ENCODE assay signal across 9 mouse cellular contexts in the genomic region with DNA sequence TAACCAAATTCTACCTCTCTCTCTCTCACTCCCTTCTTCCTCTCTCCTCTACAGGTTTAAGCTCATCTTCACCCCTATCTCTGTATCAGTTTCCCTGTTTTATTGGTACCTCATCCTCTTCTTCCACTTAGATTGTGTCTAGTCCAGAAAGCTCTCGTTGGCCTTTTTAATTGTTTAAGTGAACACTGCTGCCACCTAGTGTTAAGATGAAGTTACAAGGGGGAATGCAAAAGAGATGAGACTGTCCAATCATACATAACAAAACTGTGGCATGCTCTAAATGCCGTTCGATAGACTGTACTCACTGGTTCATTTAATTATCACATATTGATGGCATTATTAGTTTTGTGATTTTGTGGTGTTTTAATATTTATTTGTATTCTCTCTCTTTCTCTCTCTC. TPM values are rescaled to one million over a fixed set of nuclear protein-coding genes. Genes with fewer than 3 reads are reported as not detected.
DNase-seq lines count a peak whose midpoint lies in the region; ATAC-seq and TF ChIP-seq lines count a peak whose summit lies in the region.
"Had no signal": no experiment of that assay in that cellular context is flagged by ENCODE, and none has a peak within 500 bp of the region (broad histone marks: within the 10 kb centered on the region; RNA-seq: fewer than 3 reads in every experiment).

No protein-coding gene starts in this region.

- no peak overlapping the region for H3K9ac ChIP-seq in liver, postnatal 0 days (replicated peaks)
- no peak overlapping the region for H3K9ac ChIP-seq in liver, embryonic 11.5 days (ENCODE audit: low read depth, low read length)
- H3K9ac ChIP-seq in lung, postnatal 0 days (replicated peaks; ENCODE audit: low read depth), result no peak overlapping the region

- POLR2A ChIA-PET in Patski (lab: Charles Lee), result no interaction called here

- no peaks in the 10 kb centered on the region for H3K36me3 ChIP-seq in liver, postnatal 0 days (replicated peaks; ENCODE audit: insufficient read depth, low read length)
- H3K36me3 ChIP-seq in liver, embryonic 11.5 days (ENCODE audit: control insufficient read depth, insufficient read depth, low read length), result no peaks in the 10 kb centered on the region
- no peaks in the 10 kb centered on the region for H3K36me3 ChIP-seq in lung, postnatal 0 days (ENCODE audit: insufficient read depth, low read length)

- no peak for DNase-seq in frontal cortex, postnatal 10 days (ENCODE audit: low spot score in 2 of 2)
- DNase-seq in liver, postnatal 0 days, result no peak
- DNase-seq in liver, embryonic 11.5 days (ENCODE audit: low spot score), result no peak
- DNase-seq in Patski (ENCODE audit: low read depth, low spot score), result no peak
- DNase-seq in lung, postnatal 0 days (ENCODE audit: low spot score), result peak; percentile 88
- no peak for DNase-seq in spleen, postnatal 4 days (ENCODE audit: low spot score in 2 of 2)
- DNase-seq in yolk sac, embryonic 10.5 days (ENCODE audit: low spot score), result no peak

- no peaks in the 10 kb centered on the region for H3K9me3 ChIP-seq in liver, postnatal 0 days (ENCODE audit: low read length)
- no peaks in the 10 kb centered on the region for H3K9me3 ChIP-seq in liver, embryonic 11.5 days (ENCODE audit: control insufficient read depth, low read length)
- no peaks in the 10 kb centered on the region for H3K9me3 ChIP-seq in lung, postnatal 0 days (ENCODE audit: low read length)

- WGBS in liver, postnatal 0 days (ENCODE audit: insufficient replicate concordance), result 30% methylated on average over 3 of the region's 3 CpGs
- 35% methylated on average over 3 of the region's 3 CpGs for WGBS in liver, embryonic 11.5 days
- 23% methylated on average over 3 of the region's 3 CpGs for WGBS in lung, postnatal 0 days

- H3K27ac ChIP-seq in liver, postnatal 0 days (ENCODE audit: low read depth), result no peak overlapping the region
- no peak overlapping the region for H3K27ac ChIP-seq in liver, embryonic 11.5 days (ENCODE audit: low read depth, low read length)
- no peak overlapping the region for H3K27ac ChIP-seq in lung, postnatal 0 days (ENCODE audit: low read length)

- peak; percentile 79 for ATAC-seq in frontal cortex, adult (ENCODE audit: low TSS enrichment)
- ATAC-seq in liver, postnatal 0 days, result no peak
- no peak for ATAC-seq in liver, embryonic 11.5 days (replicated peaks; ENCODE audit: low FRiP score)
- ATAC-seq in Patski, result peak; percentile 44
- ATAC-seq in lung, postnatal 0 days, result no peak

- H3K4me2 ChIP-seq in liver, postnatal 0 days (ENCODE audit: low read depth, low read length), result no peak overlapping the region
- no peak overlapping the region for H3K4me2 ChIP-seq in liver, embryonic 11.5 days
- H3K4me2 ChIP-seq in lung, postnatal 0 days (replicated peaks; ENCODE audit: low read depth, low read length), result no peak overlapping the region

- peak; percentile 81 for TF ChIP-seq CTCF in liver, postnatal 0 days (IDR thresholded peaks at IDR 0.05; ENCODE audit: low read depth)
- TF ChIP-seq CTCF in Patski (IDR thresholded peaks at IDR 0.05), result peak; percentile 52
- TF ChIP-seq CTCF in lung, postnatal 0 days (IDR thresholded peaks at IDR 0.05), result peak; percentile 87

- TF ChIP-seq EP300 in liver, postnatal 0 days (IDR thresholded peaks at IDR 0.05; ENCODE audit: low read depth), result no peak
- no peak for TF ChIP-seq EP300 in lung, postnatal 0 days (IDR thresholded peaks at IDR 0.05)

- in situ Hi-C loops in Patski (cut with MboI; ENCODE audit: low pct_unique_long_range_greater_than_20kb), result loop anchor here (25.0 kb wide), 1 partner anchor 772 kb away; no protein-coding TSS in a partner anchor

- H3K4me1 ChIP-seq in liver, postnatal 0 days (ENCODE audit: insufficient read depth), result peaks cover 7% of the 10 kb centered on the region; the same call in 1 of the 2 replicates
- H3K4me1 ChIP-seq in liver, embryonic 11.5 days (replicated peaks; ENCODE audit: control insufficient read depth, insufficient read depth, low read length), result no peaks in the 10 kb centered on the region
- H3K4me1 ChIP-seq in lung, postnatal 0 days (ENCODE audit: insufficient read depth, low read depth, low read length), result peaks cover 6% of the 10 kb centered on the region; the same call in 1 of the 2 replicates

- CTCF ChIA-PET in Patski (lab: Charles Lee), result interaction anchor here (0.9 to 1.6 kb wide), 10 partner anchors 12 to 622 kb away, joined by 3 to 6 read pairs (median 4); partner anchors contain the start of gene Slc10a6

- no peaks in the 10 kb centered on the region for H3K27me3 ChIP-seq in liver, postnatal 0 days (ENCODE audit: insufficient read depth, low read length)
- H3K27me3 ChIP-seq in liver, embryonic 11.5 days (replicated peaks; ENCODE audit: control insufficient read depth, insufficient read depth, low read length), result no peaks in the 10 kb centered on the region; the same call in 1 of the 2 replicates
- H3K27me3 ChIP-seq in Patski, result no peaks in the 10 kb centered on the region
- H3K27me3 ChIP-seq in lung, postnatal 0 days (replicated peaks; ENCODE audit: insufficient read depth, low read length), result no peaks in the 10 kb centered on the region

- no peak overlapping the region for H3K4me3 ChIP-seq in liver, postnatal 0 days (ENCODE audit: low read depth, low read length)
- no peak overlapping the region for H3K4me3 ChIP-seq in liver, embryonic 11.5 days (ENCODE audit: low read depth, low read length)
- H3K4me3 ChIP-seq in lung, postnatal 0 days (ENCODE audit: low read depth, low read length), result no peak overlapping the region

RNA-seq across cellular contexts. Expression of gene 1700016H13Rik, which starts 3.8 kb away (rescaled TPM):
- polyA plus RNA-seq in liver, postnatal 0 days (2015; fragmentation: Nextera tagmentation; extraction: Ambion mirVana), result not detected in 2 replicates
- polyA plus RNA-seq in liver, embryonic 11.5 days (2014; fragmentation: Nextera tagmentation; extraction: Ambion mirVana), result 0.15 TPM in 1 of 2 replicates, not detected in the other
- not detected for polyA plus RNA-seq in Patski (2021)
- 1.3 and 1.5 TPM in 2 replicates for polyA plus RNA-seq in lung, postnatal 0 days (2015; fragmentation: Nextera tagmentation; extraction: Ambion mirVana)
- polyA plus RNA-seq: spleen, adult 2 months had no signal

RNA-seq across cellular contexts. Expression of gene Slc10a6, which starts 30.4 kb away (rescaled TPM):
- polyA plus RNA-seq in liver, postnatal 0 days (2015; fragmentation: Nextera tagmentation; extraction: Ambion mirVana), result 0.09 and 0.11 TPM in 2 replicates
- 0.15 TPM in 1 of 2 replicates, not detected in the other for polyA plus RNA-seq in liver, embryonic 11.5 days (2014; fragmentation: Nextera tagmentation; extraction: Ambion mirVana)
- not detected for polyA plus RNA-seq in Patski (2021)
- 6.9 and 13.8 TPM in 2 replicates for polyA plus RNA-seq in lung, postnatal 0 days (2015; fragmentation: Nextera tagmentation; extraction: Ambion mirVana)

RNA-seq across cellular contexts. Expression of gene Aff1, which starts 32.6 kb away (rescaled TPM):
- 4.7 and 5.0 TPM in 2 replicates for polyA plus RNA-seq in liver, postnatal 0 days (2015; fragmentation: Nextera tagmentation; extraction: Ambion mirVana)
- 19.3 and 19.7 TPM in 2 replicates for polyA plus RNA-seq in liver, embryonic 11.5 days (2014; fragmentation: Nextera tagmentation; extraction: Ambion mirVana)
- 76.9 TPM for polyA plus RNA-seq in Patski (2021)
- 9.4 and 10.0 TPM in 2 replicates for polyA plus RNA-seq in lung, postnatal 0 days (2015; fragmentation: Nextera tagmentation; extraction: Ambion mirVana)

Comparison
In these comparisons a context has a peak if more than half of its experiments do, and no peak if none do; other contexts are left out.
1. ATAC-seq: peak in frontal cortex, adult (single experiment) and Patski (single experiment); none in liver, postnatal 0 days (single experiment), liver, embryonic 11.5 days (single experiment) and lung, postnatal 0 days (single experiment).
2. Peak in every context shown above with its lines, with median percentiles within 50 percentile points of each other: CTCF ChIP-seq.